Mouse (Mus musculus) limb, embryonic 12.5 days (tissue): Measurements from ENCODE around the gene Phactr1. TPM values are rescaled to one million over a fixed set of nuclear protein-coding genes. Genes with fewer than 3 reads are reported as not detected.

Source experiments
- ATAC-seq: fragments of 200-750 bp; cut with Nextera tagmentation; 2 replicates; pipeline ENCODE4 v1.8.0; 2017; ENCODE audit warnings: low read depth, moderate TSS enrichment; ENCODE audit not compliant: insufficient number of reproducible peaks, insufficient read depth, low FRiP score, low TSS enrichment
- H3K27ac ChIP-seq: fragments of 300-500 bp; sonication (generic); 2 replicates; pipeline ENCODE4 v1.5.1; 2016; ENCODE audit warnings: mild to moderate bottlenecking, moderate library complexity
- H3K27me3 ChIP-seq: fragments of 300-500 bp; sonication (generic); 2 replicates; pipeline ENCODE4 v1.6.1; 2016; ENCODE audit warnings: mild to moderate bottlenecking, moderate library complexity
- H3K36me3 ChIP-seq: fragments of 300-500 bp; sonication (generic); 2 replicates; pipeline ENCODE4 v1.6.1; 2016; ENCODE audit warnings: mild to moderate bottlenecking, moderate library complexity
- H3K4me1 ChIP-seq: fragments of 300-500 bp; sonication (generic); replicated peaks from 2 replicates; pipeline ENCODE4 v1.6.1; 2016
- H3K4me2 ChIP-seq: fragments of 300-500 bp; sonication (generic); 2 replicates; pipeline ENCODE4 v1.6.1; 2016; ENCODE audit warnings: mild to moderate bottlenecking, moderate library complexity
- H3K4me3 ChIP-seq: fragments of 300-500 bp; sonication (generic); replicated peaks from 2 replicates; pipeline ENCODE4 v1.5.1; 2016; ENCODE audit warnings: mild to moderate bottlenecking
- H3K9ac ChIP-seq: fragments of 300-500 bp; sonication (generic); replicated peaks from 2 replicates; pipeline ENCODE4 v1.6.1; 2016; ENCODE audit warnings: mild to moderate bottlenecking, moderate library complexity
- H3K9me3 ChIP-seq: fragments of 300-500 bp; sonication (generic); 2 replicates; pipeline ENCODE4 v1.6.1; 2016; ENCODE audit warnings: mild to moderate bottlenecking, moderate library complexity
- WGBS: fragments of 180-500 bp; shearing (Covaris S2); methylation state at CpG from one replicate; pipeline ENCODE4 v1.1.7; 2016; 5-methylcytosine and 5-hydroxymethylcytosine counted together
- polyA plus RNA-seq: library from polyadenylated mRNA; unstranded; fragments of >200 nt; fragmentation: Nextera tagmentation; extraction: Ambion mirVana; gene quantifications from 2 replicates; pipeline ENCODE4 v1.2.1, GENCODE M21; 2016

The Phactr1 gene
- polyA plus RNA-seq, 1 experiment from 2014 or later, result 6.8 TPM

DNA sequence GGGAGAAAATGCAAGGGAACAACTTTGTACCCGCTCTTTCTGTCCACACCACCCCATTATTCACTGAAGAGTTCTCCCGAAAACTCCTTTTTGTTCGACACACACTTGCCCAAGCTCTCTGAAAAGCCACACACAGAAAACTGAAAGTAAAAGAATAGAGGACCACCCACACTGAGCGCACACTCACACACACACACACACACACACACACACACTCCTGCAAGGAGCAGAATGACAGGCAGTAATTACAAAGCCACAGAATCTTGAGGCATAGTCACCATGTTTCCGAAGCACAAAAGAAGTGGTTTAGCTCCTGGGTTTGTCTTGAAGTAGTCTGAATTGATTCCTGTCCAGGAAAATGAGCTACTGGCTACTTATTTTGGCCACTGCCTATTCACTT, 296.5 kb downstream of the Phactr1 start:
- H3K36me3 ChIP-seq, result no peaks in the 10 kb centered on the region
- no peak overlapping the region for H3K4me2 ChIP-seq
- ATAC-seq, result no peak
- no peak overlapping the region for H3K4me3 ChIP-seq
- WGBS, result 87% methylated on average over 5 of the region's 5 CpGs
- H3K9me3 ChIP-seq, result no peaks in the 10 kb centered on the region
- H3K27me3 ChIP-seq, result no peaks in the 10 kb centered on the region
- no peaks in the 10 kb centered on the region for H3K4me1 ChIP-seq
- H3K27ac ChIP-seq, result no peak overlapping the region
- H3K9ac ChIP-seq, result no peak overlapping the region

DNA sequence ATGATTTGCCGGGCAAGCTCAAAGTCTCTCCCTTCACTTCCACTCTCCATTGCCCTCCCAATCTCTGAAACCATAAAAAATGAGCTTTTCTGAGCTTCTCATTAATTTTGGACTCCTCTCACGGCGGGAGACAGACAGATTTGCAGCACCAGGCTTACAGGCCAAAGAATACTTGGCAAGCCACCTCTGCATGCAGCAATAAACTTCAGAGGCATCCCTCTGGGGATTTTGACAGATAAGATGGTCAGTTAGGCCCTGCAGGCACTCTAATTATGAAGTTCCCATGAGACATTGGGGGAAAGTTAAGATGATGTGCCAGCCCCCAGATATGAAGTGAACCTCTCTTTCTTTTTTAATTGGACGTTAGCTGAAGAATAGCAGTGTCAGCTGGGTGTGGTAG, 300.2 kb downstream of the Phactr1 start:
- H3K9me3 ChIP-seq, result no peaks in the 10 kb centered on the region
- H3K27me3 ChIP-seq, result no peaks in the 10 kb centered on the region
- no peaks in the 10 kb centered on the region for H3K36me3 ChIP-seq
- WGBS, result 73% methylated on average over 4 of the region's 4 CpGs
- H3K27ac ChIP-seq, result no peak overlapping the region
- no peak for ATAC-seq
- no peaks in the 10 kb centered on the region for H3K4me1 ChIP-seq
- no peak overlapping the region for H3K4me3 ChIP-seq
- no peak overlapping the region for H3K9ac ChIP-seq
- no peak overlapping the region for H3K4me2 ChIP-seq

GRCm38 (mm10) chr13:42982646-42983045, 302.2 kb downstream of the Phactr1 start:
- no peak overlapping the region for H3K4me3 ChIP-seq
- H3K4me1 ChIP-seq, result no peaks in the 10 kb centered on the region
- no peaks in the 10 kb centered on the region for H3K9me3 ChIP-seq
- H3K27ac ChIP-seq, result no peak overlapping the region
- H3K9ac ChIP-seq, result no peak overlapping the region
- H3K36me3 ChIP-seq, result no peaks in the 10 kb centered on the region
- no peak for ATAC-seq
- WGBS, result 81% methylated on average over 9 of the region's 9 CpGs
- H3K27me3 ChIP-seq, result no peaks in the 10 kb centered on the region
- H3K4me2 ChIP-seq, result no peak overlapping the region

DNA sequence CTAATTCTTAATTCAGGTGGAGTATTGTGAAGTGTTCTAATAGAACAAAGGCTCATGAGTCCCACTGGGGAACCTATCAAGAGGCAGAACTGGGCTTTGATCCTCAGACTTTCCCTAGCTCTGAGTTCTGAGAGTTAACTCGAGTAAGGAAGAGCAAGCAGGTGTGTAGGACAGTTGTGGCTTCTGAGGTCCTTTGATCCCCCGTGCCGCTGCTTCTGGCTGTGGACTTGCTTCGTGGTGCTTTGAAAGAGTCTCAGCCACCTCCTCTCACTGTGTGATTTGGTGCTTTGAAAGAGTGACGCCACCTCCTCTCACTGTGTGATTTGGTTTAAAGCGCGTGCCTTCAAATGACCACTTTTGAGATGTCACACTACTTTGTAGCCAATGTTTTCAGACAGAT, 305.4 kb downstream of the Phactr1 start:
- no peak overlapping the region for H3K27ac ChIP-seq
- no peaks in the 10 kb centered on the region for H3K36me3 ChIP-seq
- H3K27me3 ChIP-seq, result no peaks in the 10 kb centered on the region
- no peak overlapping the region for H3K4me3 ChIP-seq
- no peaks in the 10 kb centered on the region for H3K9me3 ChIP-seq
- no peak for ATAC-seq
- H3K9ac ChIP-seq, result no peak overlapping the region
- no peak overlapping the region for H3K4me2 ChIP-seq
- no peaks in the 10 kb centered on the region for H3K4me1 ChIP-seq
- 75% methylated on average over 7 of the region's 7 CpGs for WGBS

DNA sequence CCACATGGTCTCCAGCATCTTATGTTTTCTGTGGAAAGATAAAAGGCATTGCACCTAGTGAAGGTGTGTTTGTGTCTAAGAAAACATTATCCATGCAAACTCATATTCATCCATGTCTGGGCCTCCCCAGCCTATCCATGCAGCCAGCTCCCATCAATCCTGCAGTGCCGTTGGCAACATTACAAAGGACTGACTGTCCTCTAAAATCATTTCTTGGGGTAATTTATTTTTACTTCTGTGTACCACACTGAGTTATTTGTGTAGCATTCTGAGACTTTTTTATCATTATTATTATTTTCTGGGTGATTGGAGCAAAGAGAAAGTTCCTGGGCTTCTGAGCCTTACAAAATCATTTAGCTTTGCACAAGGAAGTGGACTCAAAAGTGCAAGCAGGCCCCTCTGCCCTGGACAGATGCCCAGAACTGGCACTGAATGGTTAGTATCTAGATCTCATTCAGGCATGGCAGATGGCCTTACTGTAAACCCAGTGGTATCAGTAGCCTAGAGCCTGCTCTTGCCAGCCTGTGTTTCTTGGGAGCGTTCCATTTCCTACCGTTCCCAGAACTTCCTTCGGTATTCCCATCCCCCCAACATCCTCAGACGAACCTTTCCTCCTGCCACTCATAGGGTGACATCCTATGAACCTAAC, 307.6 kb downstream of the Phactr1 start:
- Histone ChIP-seq H3K4me2 (no peak overlapping the region), H3K36me3 (no peaks in the 10 kb centered on the region), H3K4me3 (no peak overlapping the region), H3K4me1 (no peaks in the 10 kb centered on the region; the same call in 1 of the 2 replicates), H3K27me3 (no peaks in the 10 kb centered on the region; the same call in 1 of the 2 replicates), H3K9ac (no peak overlapping the region), H3K9me3 (no peaks in the 10 kb centered on the region), H3K27ac (no peak overlapping the region)
- no peak for ATAC-seq
- 84% methylated on average over 5 of the region's 5 CpGs for whole genome bisulfite sequencing

- Histone ChIP-seq H3K4me2 (no peak overlapping the region), H3K9me3 (no peaks in the 10 kb centered on the region), H3K36me3 (no peaks in the 10 kb centered on the region), H3K9ac (no peak overlapping the region), H3K4me1 (no peaks in the 10 kb centered on the region; the same call in 1 of the 2 replicates), H3K27me3 (no peaks in the 10 kb centered on the region; the same call in 1 of the 2 replicates), H3K27ac (no peak overlapping the region), H3K4me3 (no peak overlapping the region)
- ATAC-seq, result no peak
- 92% methylated on average over 5 of the region's 5 CpGs for WGBS
These were observed 309.1 kb downstream of the Phactr1 start for GRCm38 (mm10) chr13:42989481-42989880.

- Histone ChIP-seq H3K4me2 (no peak overlapping the region), H3K9ac (no peak overlapping the region), H3K27me3 (no peaks in the 10 kb centered on the region; the same call in 1 of the 2 replicates), H3K4me1 (no peaks in the 10 kb centered on the region; the same call in 1 of the 2 replicates), H3K9me3 (no peaks in the 10 kb centered on the region), H3K4me3 (no peak overlapping the region), H3K27ac (no peak overlapping the region), H3K36me3 (no peaks in the 10 kb centered on the region)
- ATAC-seq, result no peak
- 86% methylated on average over 3 of the region's 3 CpGs for WGBS
These were observed 309.6 kb downstream of the Phactr1 start for GRCm38 (mm10) chr13:42990051-42990450.

GRCm38 (mm10) chr13:42990493-42991111, 310.2 kb downstream of the Phactr1 start:
- Histone ChIP-seq H3K36me3 (no peaks in the 10 kb centered on the region), H3K27me3 (no peaks in the 10 kb centered on the region; the same call in 1 of the 2 replicates), H3K9me3 (no peaks in the 10 kb centered on the region), H3K4me1 (no peaks in the 10 kb centered on the region; the same call in 1 of the 2 replicates), H3K27ac (no peak overlapping the region), H3K9ac (no peak overlapping the region), H3K4me3 (no peak overlapping the region), H3K4me2 (no peak overlapping the region)
- WGBS, result 74% methylated on average over 2 of the region's 2 CpGs
- no peak for ATAC-seq

DNA sequence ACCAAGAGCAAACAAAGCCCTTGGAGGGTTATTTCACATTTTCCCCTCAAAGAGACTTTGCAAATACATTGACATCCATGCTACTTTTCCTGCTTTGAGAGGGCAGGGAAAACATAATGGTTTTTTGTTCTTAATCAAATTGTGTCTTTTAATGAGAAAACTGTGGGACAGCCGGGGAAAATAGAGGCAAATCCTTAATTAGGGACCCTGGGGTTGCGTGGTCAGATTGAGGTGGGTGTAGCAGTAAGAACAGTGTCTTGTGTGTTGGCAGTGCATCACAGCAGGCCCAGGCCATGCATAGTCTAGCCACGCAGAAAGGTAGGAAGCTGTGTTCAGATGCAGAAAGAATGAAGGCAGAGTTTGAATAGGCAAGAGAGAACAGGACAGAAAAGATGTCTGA, 310.7 kb downstream of the Phactr1 start:
- Histone ChIP-seq H3K4me3 (no peak overlapping the region), H3K4me1 (no peaks in the 10 kb centered on the region; the same call in 1 of the 2 replicates), H3K4me2 (no peak overlapping the region), H3K9ac (no peak overlapping the region), H3K27ac (no peak overlapping the region), H3K9me3 (no peaks in the 10 kb centered on the region), H3K27me3 (no peaks in the 10 kb centered on the region; the same call in 1 of the 2 replicates), H3K36me3 (no peaks in the 10 kb centered on the region)
- ATAC-seq, result no peak
- 65% methylated on average over 3 of the region's 3 CpGs for WGBS

GRCm38 (mm10) chr13:42992306-42992705, 311.9 kb downstream of the Phactr1 start:
- H3K36me3 ChIP-seq, result no peaks in the 10 kb centered on the region
- H3K9me3 ChIP-seq, result no peaks in the 10 kb centered on the region
- no peaks in the 10 kb centered on the region; the same call in 1 of the 2 replicates for H3K27me3 ChIP-seq
- H3K9ac ChIP-seq, result no peak overlapping the region
- 34% methylated on average over 4 of the region's 4 CpGs for WGBS
- no peak for ATAC-seq
- no peaks in the 10 kb centered on the region; the same call in 1 of the 2 replicates for H3K4me1 ChIP-seq
- H3K4me3 ChIP-seq, result no peak overlapping the region
- H3K27ac ChIP-seq, result no peak overlapping the region
- no peak overlapping the region for H3K4me2 ChIP-seq

DNA sequence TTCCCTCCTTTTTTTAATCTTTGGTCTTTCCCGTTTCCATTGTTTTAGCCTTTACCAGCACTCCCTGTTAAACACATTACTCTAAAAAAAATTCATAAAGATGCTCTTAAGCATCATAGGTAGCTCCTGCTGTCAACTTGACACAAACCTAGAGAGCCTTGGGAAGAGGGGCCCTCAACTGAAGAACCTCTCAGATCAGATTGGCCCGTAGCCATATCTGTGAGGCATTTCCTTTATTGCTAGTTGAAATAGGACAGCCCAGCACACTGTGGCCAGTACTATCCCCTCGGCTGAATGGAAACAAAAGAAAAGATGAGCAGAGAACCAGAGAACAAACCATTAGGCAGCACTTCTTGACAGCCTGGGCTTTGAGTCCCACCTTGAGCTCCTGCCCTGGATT, 313.9 kb downstream of the Phactr1 start:
- no peak overlapping the region for H3K4me2 ChIP-seq
- ATAC-seq, result no peak
- WGBS, result 84% methylated on average over 3 of the region's 3 CpGs
- H3K36me3 ChIP-seq, result no peaks in the 10 kb centered on the region
- H3K4me3 ChIP-seq, result no peak overlapping the region
- no peak overlapping the region for H3K9ac ChIP-seq
- no peaks in the 10 kb centered on the region; the same call in 1 of the 2 replicates for H3K4me1 ChIP-seq
- H3K27me3 ChIP-seq, result no peaks in the 10 kb centered on the region; the same call in 1 of the 2 replicates
- H3K9me3 ChIP-seq, result no peaks in the 10 kb centered on the region
- no peak overlapping the region for H3K27ac ChIP-seq
